Mouse (Mus musculus) layer of hippocampus, postnatal 10 days (tissue): ENCODE data around the gene Tmem63a. TPM values are rescaled to one million over a fixed set of nuclear protein-coding genes. Genes with fewer than 3 reads are reported as not detected.
A peak's percentile ranks its signal among the peaks of the same experiment; 100 is the strongest.

ENCODE experiments used
- DNase-seq, 2 experiments: peaks; one replicate each; pipeline ENCODE4 v3.0.0; 2021; ENCODE audit warnings: low spot score in 2 of 2
- total RNA-seq, 2 experiments: library from RNA; stranded (reverse); gene quantifications; 2 replicates each; pipeline ENCODE4 v1.2.3; 2021

Gene Tmem63a
- total RNA-seq, 2 experiments from 2014 or later: 3.7 to 3.8 TPM

- DNase-seq: no peak
Measured at GRCm38 (mm10) chr1:181009011-181009590, 67.0 kb downstream of the Tmem63a start.

GRCm38 (mm10) chr1:181009754-181010153 is 67.6 kb downstream of the Tmem63a start:
- DNase-seq: no peak

DNA sequence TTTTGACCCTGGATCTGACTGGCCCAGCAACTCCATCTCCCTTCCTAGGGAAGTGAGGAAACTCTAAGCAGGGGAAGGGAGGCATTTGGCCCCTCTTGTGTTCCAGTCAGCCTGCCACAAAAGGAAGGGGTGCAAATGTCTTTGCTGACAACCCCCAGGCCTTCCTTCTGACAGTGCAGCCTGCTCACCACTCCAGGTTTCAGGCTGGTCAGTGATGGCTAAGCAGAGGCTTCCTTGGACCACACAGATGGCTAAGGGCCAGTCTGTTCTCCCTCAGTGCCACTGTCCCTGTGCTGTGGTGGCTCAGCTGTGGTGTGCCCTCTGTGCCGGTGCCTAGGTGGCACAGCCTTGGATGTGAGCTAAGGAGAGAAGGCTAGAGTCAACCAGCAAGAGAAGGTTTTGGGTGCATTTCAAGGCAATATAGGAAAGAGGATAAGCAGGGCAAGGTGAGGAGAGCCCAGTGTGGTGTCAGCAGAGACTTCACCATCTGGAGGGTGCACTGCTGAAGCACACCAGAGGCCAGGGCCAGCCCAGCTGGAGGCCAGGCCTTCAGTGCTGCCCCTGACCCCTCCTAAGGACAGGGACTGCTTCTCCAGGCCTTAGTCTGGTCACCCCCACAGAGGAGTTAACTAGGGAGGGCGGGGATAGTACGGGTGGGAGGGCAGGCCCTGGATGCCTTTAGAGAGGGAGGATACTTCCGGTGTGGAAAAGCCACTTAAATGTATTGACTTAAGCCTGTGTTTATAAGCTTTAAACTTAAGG is 68.2 kb downstream of the Tmem63a start:
- DNase-seq: no peak

DNA sequence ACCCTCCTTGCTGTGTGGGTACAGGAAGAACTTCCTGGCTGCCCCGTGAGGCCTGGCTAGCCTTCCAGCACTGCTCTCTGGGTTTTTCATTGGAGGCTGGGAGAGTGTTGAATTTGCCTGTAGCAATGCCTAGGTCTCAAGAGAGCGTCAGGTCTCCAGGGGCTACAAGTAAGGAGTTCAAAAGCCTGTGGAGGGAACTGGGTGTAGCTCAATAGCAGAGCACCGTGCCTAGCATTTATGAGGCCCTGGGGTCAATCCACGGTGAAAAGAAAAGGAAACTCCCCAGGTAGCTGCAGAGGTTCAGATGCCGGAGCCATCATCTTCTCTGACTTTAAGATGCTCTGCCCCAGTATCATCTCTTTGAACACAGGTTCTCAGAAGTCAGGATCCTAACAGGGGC is 69.5 kb downstream of the Tmem63a start:
- DNase-seq: no peak

DNA sequence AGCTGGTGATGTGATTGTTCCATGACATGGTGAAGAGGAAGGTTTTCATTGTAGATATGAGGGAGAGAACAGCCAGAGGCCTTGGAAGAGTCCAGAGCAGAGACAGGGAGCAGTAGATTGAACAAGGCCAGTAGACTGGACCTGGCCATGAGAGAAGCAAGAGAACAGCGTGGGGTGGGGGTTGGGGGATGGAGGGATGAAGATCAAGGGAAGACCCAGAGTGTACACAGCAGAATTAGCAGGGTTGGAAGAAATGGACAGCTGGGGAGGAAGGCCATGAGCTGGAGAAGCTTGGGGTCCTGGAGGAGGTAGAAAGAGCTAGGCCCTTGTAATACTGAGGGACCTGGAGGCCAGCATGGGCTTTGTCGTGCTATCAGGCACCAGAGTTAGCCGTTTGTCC is 70.3 kb downstream of the Tmem63a start:
- DNase-seq: no peak

GRCm38 (mm10) chr1:181013446-181013845 is 71.3 kb downstream of the Tmem63a start:
- DNase-seq: no peak

GRCm38 (mm10) chr1:181014731-181015500 is 72.8 kb downstream of the Tmem63a start:
- DNase-seq: peak in 1 of 2 experiments; percentile 34

GRCm38 (mm10) chr1:181015558-181015957 is 73.4 kb downstream of the Tmem63a start:
- peak; percentile 46 for DNase-seq

DNA sequence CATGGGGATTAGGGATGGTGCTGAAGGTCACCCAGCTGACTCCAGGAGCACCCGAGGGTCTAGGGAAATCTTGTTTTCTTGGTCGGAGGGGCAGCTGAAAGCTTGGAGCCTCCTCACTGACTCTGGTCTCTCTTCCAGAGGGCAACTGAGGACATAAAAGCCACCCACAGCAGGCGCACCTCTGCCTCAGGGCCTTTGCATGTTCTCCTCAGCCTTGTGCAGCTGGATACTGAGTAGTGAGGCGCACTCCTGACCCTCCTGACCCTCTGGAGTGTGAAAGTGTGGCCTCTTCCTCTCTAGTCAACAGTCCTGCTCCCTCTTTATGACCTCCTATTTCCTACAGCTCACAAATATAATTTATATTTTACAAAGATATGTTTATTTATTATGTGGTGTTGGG is 73.9 kb downstream of the Tmem63a start:
- no peak for DNase-seq

GRCm38 (mm10) chr1:181016532-181017131 is 74.5 kb downstream of the Tmem63a start:
- DNase-seq: peak; percentile 46 to 56

GRCm38 (mm10) chr1:181017212-181017711 is 75.1 kb downstream of the Tmem63a start:
- peak; percentile 53 to 72 for DNase-seq

GRCm38 (mm10) chr1:181017890-181018420 is 75.8 kb downstream of the Tmem63a start:
- DNase-seq: no peak

- no peak for DNase-seq
Measured at GRCm38 (mm10) chr1:181020756-181021487, 78.8 kb downstream of the Tmem63a start, which contains the start of gene Ephx1. Ephx1 (minus strand) TSS chr1:181020904.

GRCm38 (mm10) chr1:181021488-181021865 is 79.3 kb downstream of the Tmem63a start:
- DNase-seq: no peak

GRCm38 (mm10) chr1:181022265-181022664 is 80.1 kb downstream of the Tmem63a start:
- peak; percentile 39 to 57 for DNase-seq

Other genes with a start within 250 kb of the Tmem63a start
- not detected for gene Mixl1, start 245.3 kb upstream of the Tmem63a start, total RNA-seq
- 10 to 100 TPM; 32.8 TPM for gene Acbd3, start 216.3 kb upstream of the Tmem63a start, total RNA-seq
- gene H3f3a, start 128.4 kb upstream of the Tmem63a start, total RNA-seq: 100 to 1,000 TPM; 476 to 478 TPM
- 10 to 100 TPM; 20.9 to 22.4 TPM for gene Sde2, start 91.2 kb upstream of the Tmem63a start, total RNA-seq
- gene Lefty2, start 49.2 kb upstream of the Tmem63a start, total RNA-seq: 10 to 100 TPM in 1 of 2 experiments, 1 to 10 TPM in 1; 8.7 to 10.2 TPM
- 10 to 100 TPM; 29.6 to 31.4 TPM for gene Pycr2, start 38.1 kb upstream of the Tmem63a start, total RNA-seq
- 1 to 10 TPM; 3.9 to 6.4 TPM for gene Lefty1, start 7.3 kb upstream of the Tmem63a start, total RNA-seq
- 10 to 100 TPM; 14.0 to 16.2 TPM for gene Ephx1, start 78.6 kb downstream of the Tmem63a start, total RNA-seq
- gene 9130409I23Rik, start 108.9 kb downstream of the Tmem63a start, total RNA-seq: not detected
- 10 to 100 TPM; 29.8 to 31.8 TPM for gene Nvl, start 201.9 kb downstream of the Tmem63a start, total RNA-seq
- gene Cnih4, start 202.3 kb downstream of the Tmem63a start, total RNA-seq: 10 to 100 TPM; 21.3 to 23.0 TPM